Mouse (Mus musculus): ENCODE measurements around the gene Ubr3.
"Not testable (repeated sequence)": the region's sequence is repeated elsewhere in the genome, so short reads cannot be mapped to it uniquely, and the experiment has no call there.

Ubr3 gene

GRCm38 (mm10) chr2:69907394-69907793 lies 10.3 kb downstream of the Ubr3 start:
- not testable (repeated sequence) for DNase-seq (ENCODE audit: low read depth, low spot score)

GRCm38 (mm10) chr2:69912801-69913200 lies 15.8 kb downstream of the Ubr3 start:
- DNase-seq (ENCODE audit: low read depth, low spot score): no peak

- no peak for DNase-seq (ENCODE audit: low read depth, low spot score)
These were observed 20.3 kb downstream of the Ubr3 start for GRCm38 (mm10) chr2:69917301-69917700.

DNA sequence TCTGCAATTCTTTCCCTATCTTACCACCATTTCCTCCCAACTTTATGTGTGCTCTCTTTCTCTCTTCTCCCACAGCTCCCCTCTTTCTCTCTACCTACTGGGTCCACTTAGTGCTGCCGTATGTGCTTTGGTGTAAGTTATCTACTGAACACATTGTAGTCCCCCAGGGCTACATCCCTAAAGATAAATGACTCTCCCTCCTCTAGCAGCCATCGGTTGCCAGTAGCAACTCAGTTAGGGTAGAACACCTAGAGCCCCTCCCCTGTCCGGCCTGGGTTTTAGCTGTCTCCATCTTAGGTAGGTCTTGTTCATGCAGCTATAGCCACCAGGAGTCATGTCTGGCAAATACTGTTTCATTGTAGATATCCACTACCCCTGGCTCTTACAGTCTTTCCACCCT lies 27.9 kb downstream of the Ubr3 start:
- no peak for DNase-seq (ENCODE audit: low read depth, low spot score)

DNA sequence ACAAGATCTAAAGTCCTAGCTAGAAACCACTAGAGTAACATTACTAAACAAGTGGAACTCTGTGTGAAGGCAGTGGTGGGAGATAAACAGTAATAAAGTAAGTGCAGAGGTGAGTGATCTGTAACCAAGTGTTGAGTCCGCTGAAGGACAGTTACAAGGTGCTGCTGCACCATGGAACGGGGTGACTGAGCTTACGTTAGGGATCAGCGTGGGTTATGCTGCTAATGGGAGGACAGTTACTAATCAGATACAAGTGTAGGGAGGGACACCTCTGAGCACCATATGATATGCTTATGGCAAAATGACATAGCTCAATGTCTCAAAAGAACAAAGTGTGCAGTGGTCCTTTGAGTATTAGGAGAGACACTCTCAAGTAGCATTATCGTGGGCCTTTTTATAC lies 39.3 kb downstream of the Ubr3 start:
- no peak for DNase-seq (ENCODE audit: low read depth, low spot score)

DNA sequence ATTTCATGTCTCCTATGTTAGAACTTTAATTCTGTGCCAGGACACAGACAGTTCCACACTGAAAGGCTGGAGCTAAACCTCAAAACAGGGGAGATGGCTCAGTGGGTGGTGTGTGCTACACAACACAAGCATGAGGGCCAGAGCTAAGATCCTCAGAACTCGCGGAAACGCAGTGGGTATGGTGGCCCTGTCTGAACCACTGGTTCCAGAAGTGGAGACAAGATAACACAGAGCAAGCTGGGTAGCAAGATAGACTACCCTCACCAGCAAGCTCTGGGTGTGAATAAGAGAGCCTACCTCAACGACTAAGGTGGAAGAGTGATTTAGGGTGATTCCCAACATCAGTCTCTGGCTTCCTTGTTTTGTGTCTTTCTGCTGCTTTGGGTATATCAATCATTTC lies 42.2 kb downstream of the Ubr3 start:
- no peak for DNase-seq (ENCODE audit: low read depth, low spot score)

DNA sequence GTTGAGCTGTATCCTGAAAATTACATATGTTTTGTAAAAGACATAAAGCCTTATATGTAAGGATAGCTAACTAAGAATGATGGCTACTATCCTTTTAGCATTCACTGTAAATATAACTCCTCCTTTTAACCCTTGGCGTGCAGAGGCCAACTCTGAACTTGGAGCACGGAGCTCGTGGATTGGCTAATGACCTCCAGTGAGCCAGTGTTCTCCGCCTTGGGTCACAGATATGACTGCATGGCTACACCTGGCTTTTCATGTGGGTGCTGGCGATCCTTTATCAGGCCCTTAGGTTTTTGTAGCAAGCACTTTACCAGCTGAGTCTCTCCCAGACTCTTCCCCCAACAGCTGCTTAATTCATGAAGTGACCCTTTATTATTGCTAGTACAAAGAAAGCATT lies 42.6 kb downstream of the Ubr3 start:
- DNase-seq (ENCODE audit: low read depth, low spot score): no peak

DNA sequence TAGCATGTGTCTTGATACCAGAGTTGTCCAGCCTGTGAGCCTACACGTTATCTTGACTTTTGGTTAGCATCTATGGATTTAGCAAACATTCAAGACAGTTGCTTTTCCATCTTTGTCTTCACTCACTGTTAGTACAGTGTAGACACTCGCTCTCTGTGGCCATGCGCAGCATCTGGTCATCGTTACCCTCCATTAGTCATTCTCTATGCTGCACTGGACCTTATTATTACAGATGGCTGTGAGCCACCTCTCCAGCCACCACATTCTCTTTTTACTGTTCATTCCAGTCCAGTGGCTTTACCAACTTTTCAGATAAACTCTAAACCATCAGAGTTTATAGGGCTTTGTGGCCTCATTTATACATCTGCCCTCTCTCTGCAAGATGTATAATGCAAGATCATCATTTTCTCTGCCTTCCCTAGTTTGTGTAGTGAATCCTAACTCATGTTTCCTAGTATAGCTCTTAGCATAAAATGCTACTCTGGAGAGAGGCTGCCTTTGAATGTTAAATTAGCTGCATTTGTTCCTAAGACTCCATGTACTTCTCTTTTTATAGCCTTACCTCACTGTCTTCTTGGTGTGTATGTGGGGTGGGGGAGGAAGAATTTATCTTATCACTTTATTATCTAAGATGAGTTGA lies 44.5 kb downstream of the Ubr3 start:
- DNase-seq (ENCODE audit: low read depth, low spot score): no peak

- no peak for DNase-seq (ENCODE audit: low read depth, low spot score)
These were observed 55.8 kb downstream of the Ubr3 start for GRCm38 (mm10) chr2:69952849-69953248.

DNA sequence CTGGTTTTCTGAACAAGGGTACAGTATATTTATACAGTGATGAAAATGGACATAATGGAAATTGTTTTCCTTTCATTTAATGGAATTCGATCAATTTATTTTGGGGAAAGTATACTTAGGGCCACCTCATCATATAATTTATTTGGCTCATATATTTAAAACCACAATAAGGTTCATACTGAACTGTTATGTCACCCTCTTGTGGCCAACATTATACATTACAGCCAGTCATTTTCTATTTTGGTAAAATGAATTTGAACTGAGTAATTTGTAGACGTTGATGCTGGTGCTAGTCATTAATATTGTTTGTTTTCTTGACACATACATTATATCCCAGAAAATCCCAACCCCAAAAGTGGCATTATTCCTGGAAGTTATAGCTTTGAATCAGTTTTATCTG lies 58.6 kb downstream of the Ubr3 start:
- DNase-seq (ENCODE audit: low read depth, low spot score): no peak

- no peak for DNase-seq (ENCODE audit: low read depth, low spot score)
These were observed 60.6 kb downstream of the Ubr3 start for GRCm38 (mm10) chr2:69957622-69958021.

- no peak for DNase-seq (ENCODE audit: low read depth, low spot score)
These were observed 77.8 kb downstream of the Ubr3 start for GRCm38 (mm10) chr2:69974896-69975295.

DNA sequence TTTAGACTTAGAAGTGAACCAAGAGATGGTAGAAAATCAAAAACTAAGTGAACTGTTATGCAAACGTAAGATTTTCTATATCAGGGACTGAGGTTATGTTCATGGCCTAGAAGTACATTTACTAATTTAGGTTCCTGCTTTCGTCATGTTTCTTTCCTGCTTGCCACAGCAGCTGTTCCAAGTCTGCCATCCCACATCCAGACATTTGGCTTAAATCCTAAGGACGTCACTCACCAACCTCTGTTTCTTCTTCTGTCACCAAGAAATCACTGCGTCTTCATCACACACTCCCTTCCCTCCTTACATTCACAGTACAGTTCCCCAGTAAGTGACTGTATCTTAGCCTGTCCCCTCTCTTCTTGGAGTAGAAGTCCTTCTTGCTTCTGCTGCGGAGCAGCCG lies 92.2 kb downstream of the Ubr3 start:
- DNase-seq (ENCODE audit: low read depth, low spot score): no peak

DNA sequence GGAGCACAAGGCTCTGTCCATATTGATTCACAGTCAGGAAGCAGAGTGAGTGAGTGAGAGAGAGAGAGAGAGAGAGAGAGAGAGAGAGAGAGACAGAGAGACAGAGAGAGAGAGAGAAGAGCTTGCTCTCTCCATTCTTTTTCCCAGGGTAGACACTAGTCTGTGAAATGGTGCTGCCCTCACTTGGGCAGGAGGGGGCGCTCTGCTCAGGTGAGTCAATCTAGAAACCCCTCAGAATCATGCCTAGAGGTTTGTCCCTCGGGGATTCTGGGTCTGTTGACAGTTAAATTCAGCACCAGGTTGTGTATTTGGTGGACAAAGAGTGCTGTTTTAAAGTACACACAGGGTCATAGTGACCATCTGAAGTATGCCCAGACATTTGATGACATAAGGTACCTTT lies 93.6 kb downstream of the Ubr3 start:
- peak; percentile 16 for DNase-seq (ENCODE audit: low read depth, low spot score)

DNA sequence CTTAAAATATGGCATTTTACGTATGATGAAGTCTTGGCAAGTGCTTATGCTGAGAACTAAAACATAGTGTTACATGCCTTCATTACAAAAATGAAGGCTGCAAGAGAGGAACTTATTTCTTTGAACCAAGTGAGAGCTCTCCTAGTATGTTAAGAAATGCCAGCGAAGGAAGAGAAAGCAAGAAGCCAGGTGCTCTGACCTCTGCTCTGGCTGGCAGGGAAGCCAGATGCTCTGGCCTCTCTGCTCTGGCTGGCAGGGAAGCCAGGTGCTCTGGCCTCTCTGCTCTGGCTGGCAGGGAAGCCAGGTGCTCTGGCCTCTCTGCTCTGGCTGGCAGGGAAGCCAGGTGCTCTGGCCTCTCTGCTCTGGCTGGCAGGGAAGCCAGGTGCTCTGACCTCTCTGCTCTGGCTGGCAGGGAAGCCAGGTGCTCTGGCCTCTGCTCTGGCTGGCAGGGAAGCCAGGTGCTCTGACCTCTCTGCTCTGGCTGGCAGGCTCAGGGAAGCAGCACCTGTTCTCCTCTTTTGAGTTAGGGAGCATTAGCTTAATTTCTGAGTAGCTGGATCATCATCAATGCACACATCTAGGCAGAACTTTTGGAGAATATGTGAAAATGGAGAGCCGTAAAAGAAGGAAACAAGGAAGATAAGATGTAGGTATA lies 97.2 kb downstream of the Ubr3 start:
- DNase-seq (ENCODE audit: low read depth, low spot score): not testable (repeated sequence)

- DNase-seq (ENCODE audit: low read depth, low spot score): no peak
These were observed 97.7 kb downstream of the Ubr3 start for GRCm38 (mm10) chr2:69994779-69995178.

GRCm38 (mm10) chr2:69999097-69999770 lies 102.2 kb downstream of the Ubr3 start:
- DNase-seq (ENCODE audit: low read depth, low spot score): no peak

GRCm38 (mm10) chr2:70000316-70000715 lies 103.3 kb downstream of the Ubr3 start:
- DNase-seq (ENCODE audit: low read depth, low spot score): no peak

GRCm38 (mm10) chr2:70006492-70006891 lies 109.4 kb downstream of the Ubr3 start:
- DNase-seq (ENCODE audit: low read depth, low spot score): no peak

- no peak for DNase-seq (ENCODE audit: low read depth, low spot score)
These were observed 115.9 kb downstream of the Ubr3 start for GRCm38 (mm10) chr2:70012941-70013340.

- DNase-seq (ENCODE audit: low read depth, low spot score): no peak
These were observed 121.2 kb downstream of the Ubr3 start for GRCm38 (mm10) chr2:70018236-70018635.

- DNase-seq (ENCODE audit: low read depth, low spot score): no peak
These were observed 127.4 kb downstream of the Ubr3 start for GRCm38 (mm10) chr2:70024454-70024853.

DNA sequence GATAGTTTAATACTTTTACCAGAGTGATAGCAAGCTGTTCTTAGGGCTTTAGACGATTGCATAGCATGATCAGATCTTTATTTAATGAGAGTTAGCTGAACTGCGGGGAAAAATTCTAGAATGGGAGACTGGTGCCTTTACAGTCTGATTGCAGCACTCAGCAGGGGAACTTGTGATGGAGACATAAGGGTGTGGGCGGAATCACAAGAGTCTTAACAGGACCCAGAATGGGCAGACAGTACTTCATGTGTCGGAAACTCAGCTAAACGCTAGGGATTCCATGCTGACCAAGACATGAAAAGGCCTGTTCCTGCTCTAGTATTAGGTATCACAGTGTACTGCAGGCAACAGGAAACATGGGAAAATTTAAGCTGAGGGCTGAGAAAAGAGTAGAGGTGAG lies 128.7 kb downstream of the Ubr3 start:
- no peak for DNase-seq (ENCODE audit: low read depth, low spot score)

Measured in WW6 (cell line).